Mouse (Mus musculus) embryo, embryonic 11.5 days (tissue): Measurements from ENCODE around the gene Igf2r.

ENCODE experiments used
- DNase-seq: peaks from one replicate; pipeline ENCODE4 v3.0.0-alpha.2; 2012; ENCODE audit warnings: low read depth, low spot score

Gene Igf2r

GRCm38 (mm10) chr17:12782861-12783847, 13.7 kb upstream of the Igf2r start:
- no peak for DNase-seq

GRCm38 (mm10) chr17:12781101-12781500, 11.6 kb upstream of the Igf2r start:
- DNase-seq = no peak

GRCm38 (mm10) chr17:12780125-12780524, 10.7 kb upstream of the Igf2r start:
- no peak for DNase-seq

- no peak for DNase-seq
Measured at GRCm38 (mm10) chr17:12779442-12779841, 10.0 kb upstream of the Igf2r start.

- DNase-seq = no peak
Measured at GRCm38 (mm10) chr17:12773956-12774355, 4.5 kb upstream of the Igf2r start.

GRCm38 (mm10) chr17:12770500-12770899, 1.0 kb upstream of the Igf2r start:
- no peak for DNase-seq

- no peak for DNase-seq
Measured at GRCm38 (mm10) chr17:12768415-12769379, 767 bp downstream of the Igf2r start.

- DNase-seq = no peak
Measured at GRCm38 (mm10) chr17:12767294-12767852, 2.1 kb downstream of the Igf2r start.

GRCm38 (mm10) chr17:12763412-12763811, 6.1 kb downstream of the Igf2r start:
- DNase-seq = no peak

- DNase-seq = no peak
Measured at GRCm38 (mm10) chr17:12760355-12761146, 8.9 kb downstream of the Igf2r start.

- no peak for DNase-seq
Measured at GRCm38 (mm10) chr17:12759646-12760074, 9.8 kb downstream of the Igf2r start.

- no peak for DNase-seq
Measured at GRCm38 (mm10) chr17:12758701-12759455, 10.6 kb downstream of the Igf2r start.

- no peak for DNase-seq
Measured at GRCm38 (mm10) chr17:12757990-12758389, 11.5 kb downstream of the Igf2r start.

- no peak for DNase-seq
Measured at GRCm38 (mm10) chr17:12757161-12757560, 12.3 kb downstream of the Igf2r start.

GRCm38 (mm10) chr17:12755951-12756350, 13.5 kb downstream of the Igf2r start:
- no peak for DNase-seq

GRCm38 (mm10) chr17:12755146-12755545, 14.3 kb downstream of the Igf2r start:
- no peak for DNase-seq

- no peak for DNase-seq
Measured at GRCm38 (mm10) chr17:12754243-12755007, 15.0 kb downstream of the Igf2r start.

- DNase-seq = no peak
Measured at GRCm38 (mm10) chr17:12753050-12753449, 16.4 kb downstream of the Igf2r start.

GRCm38 (mm10) chr17:12751641-12752040, 17.8 kb downstream of the Igf2r start:
- DNase-seq = no peak
